Mouse (Mus musculus) thymus, adult 18-20 months (tissue): ENCODE measurements at regions not wholly inside any gene's neighbourhood (a gene's known extent, or its start where the extent isn't known, plus 50 kb on each side); places are given as distances from the start of the nearest gene placed in this dataset.
"Not testable (repeated sequence)": the region's sequence is repeated elsewhere in the genome, so short reads cannot be mapped to it uniquely, and the experiment has no call there.

Source experiments
- DNase-seq, 2 experiments: peaks; one replicate each; pipeline ENCODE4 v3.0.0; 2022; ENCODE audit warnings: mixed read lengths in 2 of 2

DNA sequence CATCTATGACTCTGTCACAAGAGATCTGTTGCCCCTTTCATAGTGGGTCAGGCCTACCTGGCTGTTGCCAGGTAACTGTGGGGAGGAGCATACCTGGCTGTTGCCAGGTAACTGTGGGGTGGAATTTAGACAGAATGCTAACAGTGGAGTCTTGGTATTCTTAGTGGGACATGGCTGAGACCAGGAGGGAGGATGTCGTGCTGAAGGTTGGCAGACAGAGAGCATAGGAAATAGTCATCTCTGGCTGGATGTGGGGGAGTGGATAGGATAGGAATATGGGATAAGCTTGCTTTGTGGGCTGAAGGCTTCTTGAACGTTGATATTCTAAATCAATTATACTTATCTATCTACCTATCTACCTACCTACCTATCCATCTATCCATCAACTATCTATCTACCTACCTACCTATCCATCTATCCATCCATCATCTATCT is 79.2 kb upstream of the Cpsf6 start:
- DNase-seq: no peak

- no peak for DNase-seq
Observed at GRCm38 (mm10) chr10:117458271-117459040, 78.6 kb upstream of the Cpsf6 start.

DNA sequence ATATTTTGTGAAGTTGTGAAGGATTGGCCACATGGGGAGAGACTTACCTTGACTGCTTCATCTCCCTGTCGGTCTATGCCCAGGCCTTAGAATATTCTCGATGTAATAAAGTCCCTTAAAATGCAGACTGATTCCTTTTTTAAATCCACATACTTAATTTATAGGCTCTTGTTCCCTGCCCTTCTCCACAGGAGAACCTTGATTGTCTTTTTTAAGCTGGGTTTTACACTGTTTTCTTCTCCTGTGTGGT is 77.8 kb upstream of the Cpsf6 start:
- no peak for DNase-seq

DNA sequence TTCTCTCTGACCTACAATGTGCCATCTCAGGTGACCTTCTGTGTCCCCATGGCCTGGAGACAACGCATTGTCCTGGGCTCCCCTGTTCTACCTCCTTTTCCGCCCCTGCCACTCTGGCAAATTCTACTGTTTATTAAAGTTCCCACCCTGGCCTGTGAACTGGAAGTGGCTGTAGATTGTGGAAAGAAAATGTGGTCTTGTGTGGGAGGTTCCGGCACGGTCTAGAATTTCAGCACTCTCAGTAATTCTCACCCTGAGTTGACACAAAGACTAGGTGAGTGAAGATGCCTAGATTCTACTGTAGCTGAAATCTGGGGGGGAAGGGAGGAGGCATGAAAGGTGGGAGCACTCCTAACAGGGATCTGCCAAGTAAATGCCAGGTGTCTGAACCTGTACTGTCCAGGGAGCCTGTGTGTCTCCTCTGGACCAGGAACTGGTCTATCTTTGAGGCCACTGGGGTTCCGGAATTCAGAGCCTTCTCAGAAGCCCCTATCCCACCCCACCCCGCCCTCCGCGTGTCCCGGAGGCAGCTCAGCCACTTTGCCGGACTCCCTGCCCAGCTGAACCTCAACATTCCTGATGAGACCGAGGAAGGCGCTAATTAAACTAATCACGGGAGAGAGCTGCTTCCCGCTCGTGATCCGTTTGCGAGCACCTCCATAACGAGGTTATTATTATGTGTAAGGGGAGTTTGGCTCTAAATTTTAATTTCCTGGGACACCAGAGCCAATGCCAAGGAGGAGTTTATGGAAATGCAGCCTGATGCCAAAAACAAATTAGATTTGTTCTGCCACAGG is 77.3 kb upstream of the Cpsf6 start:
- DNase-seq: no peak

DNA sequence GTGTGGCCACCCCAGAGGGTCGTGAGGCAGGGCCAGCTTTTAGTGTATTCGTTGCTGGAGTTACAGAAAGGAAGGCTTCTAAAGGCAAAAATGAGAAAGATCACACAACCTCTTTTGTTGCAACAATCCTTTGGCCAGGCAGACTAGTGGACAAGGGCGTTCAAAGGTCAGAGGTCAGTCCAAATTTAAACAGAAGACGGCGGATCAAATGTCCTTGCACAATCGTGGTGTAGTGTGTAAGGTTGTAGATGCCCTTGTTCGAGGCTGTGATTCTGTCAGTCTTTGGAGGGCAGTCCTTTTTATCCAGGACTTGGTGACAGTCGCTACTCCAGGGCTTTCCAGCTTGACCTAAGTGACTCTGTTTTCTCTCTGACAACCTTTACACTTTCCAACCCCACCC is 76.6 kb upstream of the Cpsf6 start:
- DNase-seq: no peak

DNA sequence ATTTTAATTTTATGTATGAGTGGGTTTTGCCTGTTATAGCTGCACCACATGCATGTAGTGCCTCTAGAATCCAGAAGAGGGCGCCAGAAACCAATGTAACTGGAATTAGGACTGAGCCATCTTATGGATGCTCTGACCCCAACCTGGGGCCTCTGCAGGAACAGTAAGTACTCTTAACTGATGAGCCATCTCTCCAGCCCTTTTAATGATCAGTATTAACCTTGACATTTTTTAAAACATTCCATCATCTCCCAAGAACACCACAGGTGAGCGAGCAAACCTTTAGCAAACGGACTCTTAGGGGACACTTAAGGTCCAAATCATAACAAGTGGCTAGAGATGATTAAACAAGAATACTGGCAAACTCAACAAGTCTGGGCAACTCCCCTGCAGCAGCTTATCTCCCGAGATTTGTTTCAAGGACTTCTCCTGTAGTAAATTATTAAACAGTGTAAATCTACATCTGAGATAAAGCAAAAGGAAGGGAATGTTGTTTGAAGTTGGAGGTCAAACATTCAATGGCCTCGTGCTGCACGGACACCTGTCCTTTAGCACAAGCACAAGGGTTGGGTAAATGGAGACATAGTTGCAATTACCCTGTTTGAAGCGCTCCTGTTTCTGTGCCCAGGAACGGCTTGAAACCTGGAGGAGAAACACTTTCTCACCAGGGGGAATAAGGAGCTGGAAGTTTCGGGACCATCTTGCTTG is 75.9 kb upstream of the Cpsf6 start:
- DNase-seq: peak in 1 of 2 experiments; percentile 11

GRCm38 (mm10) chr10:117454711-117455591 is 75.1 kb upstream of the Cpsf6 start:
- DNase-seq: no peak

- DNase-seq: no peak
Observed at GRCm38 (mm10) chr10:117454171-117454500, 74.3 kb upstream of the Cpsf6 start.

DNA sequence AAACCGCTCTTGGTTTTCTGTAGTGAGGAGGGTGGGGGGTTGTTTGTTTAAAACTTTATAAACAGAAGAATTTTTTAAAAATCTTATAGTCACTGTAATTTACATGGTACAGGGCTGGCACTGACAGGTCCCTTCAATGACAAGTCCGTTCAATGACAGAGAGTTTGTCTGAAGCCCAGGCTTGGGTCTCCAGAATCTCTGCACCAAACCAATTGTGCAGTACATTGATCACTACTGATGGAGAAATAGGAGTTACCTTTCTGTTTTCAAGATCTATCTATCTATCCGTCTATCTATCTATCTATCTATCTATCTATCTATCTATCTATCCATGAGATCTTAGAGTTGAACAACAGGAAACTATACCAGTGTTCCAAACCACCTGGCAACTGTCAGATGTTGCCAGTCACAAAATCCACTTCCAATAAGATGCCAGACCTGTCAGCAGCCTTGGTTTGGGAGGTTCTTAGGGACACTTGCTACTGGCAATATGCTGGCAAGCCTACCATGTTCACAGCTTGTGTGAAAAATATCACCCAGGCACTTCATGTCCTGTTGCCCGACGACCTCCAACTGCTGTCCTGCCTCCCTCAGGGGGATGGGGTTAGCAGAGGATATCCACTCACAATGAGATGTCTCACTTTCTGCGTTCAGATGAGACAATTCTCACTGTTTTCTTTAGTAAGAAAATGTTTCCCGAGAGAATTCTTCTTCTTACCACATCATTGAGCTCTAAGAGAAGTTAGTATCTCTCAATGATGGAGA is 73.8 kb upstream of the Cpsf6 start:
- no peak for DNase-seq

- DNase-seq: no peak
Observed at GRCm38 (mm10) chr10:117452190-117452950, 72.6 kb upstream of the Cpsf6 start.

GRCm38 (mm10) chr10:117451396-117452185 is 71.8 kb upstream of the Cpsf6 start:
- DNase-seq: no peak

DNA sequence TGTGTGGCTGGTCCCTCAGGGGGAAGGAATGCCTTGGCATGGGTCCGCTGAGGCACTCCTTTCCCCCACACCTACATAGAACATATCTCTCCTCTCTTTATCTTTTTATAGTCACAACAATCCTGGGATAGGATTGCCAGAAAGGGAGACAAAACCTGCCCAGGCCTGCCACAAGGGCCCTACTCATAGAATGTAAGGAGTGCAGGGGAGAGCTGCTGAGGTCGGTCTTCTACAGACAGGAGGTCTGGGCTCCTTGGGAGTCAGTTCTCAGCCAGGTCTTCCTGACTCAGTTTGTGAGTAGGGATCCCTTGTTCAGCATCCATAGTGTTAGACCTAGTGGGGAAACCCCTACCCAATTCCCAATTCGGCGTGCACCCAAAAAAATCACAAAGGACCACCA is 70.8 kb upstream of the Cpsf6 start:
- no peak for DNase-seq

DNA sequence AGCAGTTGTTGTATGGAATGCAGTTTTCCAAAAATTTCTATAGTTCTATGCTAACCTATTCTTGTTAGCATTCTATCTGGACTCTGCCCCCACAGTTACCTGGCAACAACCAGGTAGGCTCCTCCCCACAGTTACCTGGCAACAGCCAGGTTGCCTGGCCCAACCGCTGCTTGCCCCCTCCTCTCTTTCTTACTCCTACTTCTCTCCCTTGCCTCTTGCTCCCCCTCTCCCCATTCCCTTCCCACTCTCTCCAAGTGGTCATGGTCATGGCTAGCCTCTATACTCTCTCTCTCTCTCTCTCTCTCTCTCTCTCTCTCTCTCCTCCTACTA is 70.4 kb upstream of the Cpsf6 start:
- no peak for DNase-seq

GRCm38 (mm10) chr10:117449416-117450239 is 69.8 kb upstream of the Cpsf6 start:
- no peak for DNase-seq

- DNase-seq: not testable (repeated sequence)
Observed at GRCm38 (mm10) chr10:117448783-117449182, 69.0 kb upstream of the Cpsf6 start.

DNA sequence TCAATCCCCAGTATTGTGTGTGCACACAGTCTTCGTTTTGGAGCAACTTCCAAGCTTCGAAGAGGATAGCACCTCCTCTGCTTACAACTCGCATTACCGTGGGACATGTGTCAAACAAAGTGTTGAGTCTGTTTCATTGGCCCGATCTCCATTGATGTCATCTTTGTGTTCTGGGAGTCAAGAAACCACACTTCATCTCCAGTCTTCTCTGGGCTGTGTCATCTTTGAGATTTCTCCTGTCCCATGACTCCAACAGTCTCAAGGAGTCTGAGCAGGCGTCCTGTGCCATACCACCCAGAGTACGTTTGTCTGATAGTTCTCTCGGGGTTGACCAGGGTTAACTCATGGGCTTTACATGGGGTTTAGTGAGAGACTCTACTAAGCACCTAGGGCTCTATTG is 67.8 kb upstream of the Cpsf6 start:
- DNase-seq: no peak

DNA sequence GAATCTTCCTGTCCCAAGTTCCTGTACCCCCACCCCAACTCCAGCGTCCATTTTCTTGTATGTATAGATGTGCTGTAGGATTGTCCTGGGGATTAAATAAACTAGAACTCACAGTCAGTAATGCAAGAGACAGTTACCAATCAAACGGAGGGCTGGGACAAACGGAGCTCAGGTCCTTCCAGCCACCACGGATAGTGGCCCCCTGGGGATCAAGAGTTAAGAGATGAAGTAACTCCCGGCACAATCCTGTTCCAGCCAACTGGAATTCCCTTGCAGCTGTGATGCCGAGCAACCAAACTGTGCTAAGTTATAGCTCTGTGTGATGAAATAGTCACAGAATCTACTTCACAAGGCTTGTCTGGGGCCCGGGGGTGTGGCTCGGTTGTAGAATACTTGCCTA is 67.4 kb upstream of the Cpsf6 start:
- DNase-seq: no peak

GRCm38 (mm10) chr10:117446776-117447175 is 67.0 kb upstream of the Cpsf6 start:
- no peak for DNase-seq

DNA sequence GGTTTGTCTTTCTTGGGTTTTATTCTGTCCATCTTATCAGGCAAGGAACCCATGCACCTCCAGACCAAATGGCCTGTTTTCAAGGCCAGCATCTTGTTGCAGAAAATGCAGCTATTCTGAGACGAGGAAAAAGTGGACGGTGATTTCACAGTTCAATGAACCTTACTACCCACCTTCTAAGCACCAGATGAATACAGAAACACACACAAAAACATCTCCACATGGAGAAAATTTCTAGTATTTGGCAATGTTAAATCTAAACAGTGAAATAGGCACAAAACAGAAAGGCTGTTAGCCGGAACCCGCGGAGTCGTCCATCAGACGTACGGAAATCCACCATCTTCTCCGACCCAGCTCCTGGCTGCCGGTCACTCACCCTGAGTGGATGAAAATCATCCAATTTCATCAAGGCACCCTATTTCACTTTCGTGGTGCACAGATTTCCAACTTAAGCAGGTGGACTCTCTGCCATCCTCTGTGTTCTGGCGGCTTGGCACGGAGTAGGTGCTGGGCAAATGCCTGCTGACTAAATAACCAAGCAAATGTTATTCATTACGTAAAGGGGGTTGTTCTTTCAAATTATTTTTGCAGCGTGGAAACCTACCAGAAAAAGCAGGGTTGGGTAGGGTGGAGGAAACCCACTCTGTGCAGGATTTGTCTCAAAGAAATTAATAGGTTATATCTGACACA is 66.1 kb upstream of the Cpsf6 start:
- no peak for DNase-seq
